Mouse (Mus musculus) erythroblast, embryonic 14.5 days (primary cell): ENCODE results near the gene Hsp90ab1.

ENCODE experiments used
- GATA1 ChIP-seq: IDR thresholded peaks from 2 replicates; pipeline ENCODE4 v1.6.1; 2012; ENCODE audit warnings: low read length, inconsistent platforms, mixed read lengths
- TAL1 ChIP-seq: IDR thresholded peaks from 3 replicates; pipeline ENCODE4 v1.6.1; 2012; ENCODE audit warnings: low read length, inconsistent platforms, mixed read lengths

- TF ChIP-seq GATA1 (no peak), TAL1 (no peak)
Observed at GRCm38 (mm10) chr17:45588370-45588769, 15.3 kb upstream of the Hsp90ab1 start.
